Mouse (Mus musculus) activated CD4-positive, CD25-positive, alpha-beta regulatory T cell, adult 4 months (primary cell): ENCODE results near the gene Cwc27. TPM values are rescaled to one million over a fixed set of nuclear protein-coding genes. Genes with fewer than 3 reads are reported as not detected.

Source experiments
- ATAC-seq: one replicate; pipeline ENCODE4 v1.8.0; 2017
- polyA plus RNA-seq, 2 experiments: library from polyadenylated mRNA; unstranded; fragments of 100-300 nt; shearing (Covaris generic); gene quantifications; one replicate each; pipeline ENCODE4 v1.2.1; 2017

The Cwc27 gene
- polyA plus RNA-seq, 2 experiments from 2014 or later: 30.6 to 31.8 TPM

- no peak for ATAC-seq
Measured at GRCm38 (mm10) chr13:104645778-104646425, 171.0 kb downstream of the Cwc27 start.

- peak; percentile 66 for ATAC-seq
Measured at GRCm38 (mm10) chr13:104644185-104644584, 172.8 kb downstream of the Cwc27 start.

- ATAC-seq: no peak
Measured at GRCm38 (mm10) chr13:104640694-104641454, 176.1 kb downstream of the Cwc27 start.

GRCm38 (mm10) chr13:104638988-104639387 is 178.0 kb downstream of the Cwc27 start:
- no peak for ATAC-seq

DNA sequence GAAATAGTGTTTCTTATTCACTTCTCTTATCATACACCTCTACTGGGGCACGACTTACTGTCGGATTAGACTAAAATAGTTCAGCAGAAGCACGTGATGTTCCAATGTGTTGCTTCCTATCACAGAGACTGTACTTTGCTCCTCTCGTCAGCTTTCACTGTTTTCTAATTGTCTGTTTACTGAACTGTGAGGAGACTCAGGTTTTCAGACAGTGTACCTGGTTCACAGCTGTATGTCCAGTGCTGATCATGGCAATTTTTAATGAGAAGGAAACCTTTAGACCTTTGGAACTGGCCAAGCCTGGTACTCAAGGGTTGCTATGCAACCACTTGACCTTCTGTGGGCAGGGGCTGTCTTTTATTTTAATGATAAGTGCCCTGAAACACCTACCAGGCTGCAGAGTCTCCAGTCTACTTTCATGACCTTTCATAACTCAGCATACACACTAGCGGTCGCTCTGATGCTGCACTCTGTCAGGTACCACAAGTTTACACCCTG is 180.9 kb downstream of the Cwc27 start:
- ATAC-seq: peak; percentile 52

- ATAC-seq: no peak
Measured at GRCm38 (mm10) chr13:104634708-104635107, 182.2 kb downstream of the Cwc27 start.

DNA sequence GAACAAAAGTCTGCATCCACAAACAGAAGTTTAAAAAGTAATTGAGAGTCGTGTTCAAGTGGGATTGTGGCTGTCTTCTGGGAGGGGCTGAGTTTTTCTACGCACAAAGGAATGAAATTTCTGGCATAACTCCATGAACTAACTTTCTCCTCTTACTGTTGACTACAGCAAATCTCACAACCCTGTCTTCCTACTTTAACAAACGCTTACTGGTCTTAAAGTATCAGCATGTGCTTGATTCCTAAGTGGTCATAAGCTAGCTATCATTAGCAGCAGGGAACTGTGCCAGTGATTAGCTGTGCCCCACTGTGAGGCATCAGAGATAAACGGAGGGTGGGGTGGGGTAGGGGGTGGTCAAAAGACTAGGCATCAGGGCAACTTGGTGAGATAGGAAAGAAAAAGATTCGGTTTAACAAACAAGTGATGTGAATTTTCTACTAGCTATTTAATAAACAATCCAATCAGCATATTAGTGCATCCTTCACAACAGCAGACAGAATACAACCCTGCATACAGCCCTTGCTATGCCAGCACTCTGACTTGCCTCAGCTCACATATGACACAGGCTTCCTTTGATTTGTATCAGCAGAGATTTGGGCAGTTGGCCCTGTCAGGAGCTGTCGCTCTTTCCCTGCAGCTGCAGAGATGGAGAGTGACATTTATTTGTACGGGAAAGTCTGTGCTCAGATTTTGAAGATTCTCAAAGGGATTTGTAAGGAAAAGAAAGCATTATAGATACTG is 184.3 kb downstream of the Cwc27 start:
- no peak for ATAC-seq

DNA sequence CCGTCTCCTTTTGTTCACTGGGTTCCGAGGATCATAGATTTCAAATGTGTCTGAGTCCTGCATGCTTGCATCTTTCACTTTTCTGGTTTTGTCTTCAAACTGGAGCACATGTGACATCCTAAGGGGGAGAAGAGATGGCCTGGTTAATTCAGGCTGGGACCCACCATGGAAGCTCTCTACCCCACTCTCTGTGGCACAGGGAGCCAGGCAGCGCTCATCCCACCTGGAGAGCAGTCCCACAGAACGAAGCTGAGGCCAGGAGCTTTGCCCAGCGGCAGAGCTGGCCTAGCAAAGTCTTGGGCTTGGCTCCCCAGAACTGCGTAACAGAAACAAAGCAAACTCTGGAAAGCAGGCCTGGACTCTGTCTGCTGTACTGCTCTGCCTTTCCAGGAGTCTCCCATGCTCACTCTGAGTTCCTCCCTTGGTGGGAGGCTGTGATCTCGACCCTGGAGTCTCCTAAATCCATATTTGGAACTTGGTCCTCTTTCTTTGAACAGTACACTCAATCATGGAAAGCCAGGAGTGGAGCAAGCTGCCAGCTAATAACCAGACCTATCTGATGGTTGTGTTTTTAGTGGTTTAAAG is 185.2 kb downstream of the Cwc27 start:
- ATAC-seq: no peak

- peak; percentile 21 for ATAC-seq
Measured at GRCm38 (mm10) chr13:104630808-104631207, 186.1 kb downstream of the Cwc27 start.

DNA sequence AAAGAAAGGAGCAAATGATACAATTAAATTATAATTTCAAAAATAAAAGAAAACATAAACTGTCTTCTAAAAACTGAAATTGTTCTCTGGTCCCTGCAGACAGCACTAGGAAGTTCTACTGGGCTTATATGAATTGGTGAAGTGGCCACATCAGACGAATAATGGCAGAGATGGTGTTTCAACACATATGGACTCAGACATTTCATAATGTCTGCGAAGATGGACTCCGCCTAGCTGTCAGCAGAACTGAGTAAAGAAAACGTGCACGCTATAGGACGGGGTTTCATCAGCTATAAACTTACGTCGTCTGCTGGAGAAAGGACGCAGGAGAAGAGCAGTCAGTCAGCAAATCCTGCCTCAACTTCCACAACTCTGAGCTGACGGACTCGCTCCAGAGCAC is 187.3 kb downstream of the Cwc27 start:
- ATAC-seq: no peak

- no peak for ATAC-seq
Measured at GRCm38 (mm10) chr13:104628019-104628418, 188.9 kb downstream of the Cwc27 start.

DNA sequence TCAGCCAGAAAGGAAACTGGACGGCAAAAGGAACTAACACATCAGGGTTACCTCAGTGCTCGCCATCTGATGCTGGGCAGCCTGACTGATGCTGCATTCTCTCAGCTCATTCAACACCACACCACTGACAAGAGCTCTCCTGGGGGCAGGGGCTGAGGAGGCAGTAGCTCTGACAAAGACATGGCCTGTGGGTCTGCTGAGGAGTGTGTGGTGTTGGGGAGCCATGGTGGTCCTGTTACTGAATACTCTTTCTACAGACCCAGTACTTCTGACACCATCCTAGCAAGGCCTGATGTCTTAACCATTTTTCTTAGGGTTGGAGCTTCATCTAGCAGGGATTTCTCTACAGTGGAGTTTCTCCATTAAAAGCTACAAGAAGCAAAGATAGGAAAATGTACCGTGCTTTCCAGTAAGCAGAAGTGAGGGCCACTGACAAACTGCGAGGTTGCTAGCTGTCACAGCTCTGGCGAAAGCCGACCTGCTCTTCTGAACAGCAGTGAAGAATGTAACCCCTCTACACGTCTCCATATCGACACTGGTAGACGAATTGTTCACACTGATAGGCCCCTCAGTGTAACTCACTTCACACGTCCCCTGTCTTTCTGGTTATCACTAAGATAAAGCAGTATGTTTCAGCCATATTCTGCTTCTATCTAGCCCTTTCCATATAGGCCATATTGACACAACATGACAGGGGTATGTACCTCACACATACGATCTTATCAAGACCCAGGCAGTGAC is 189.6 kb downstream of the Cwc27 start:
- ATAC-seq: peak; percentile 30

GRCm38 (mm10) chr13:104623130-104623891 is 193.6 kb downstream of the Cwc27 start:
- ATAC-seq: peak; percentile 40

GRCm38 (mm10) chr13:104622102-104622743 is 194.7 kb downstream of the Cwc27 start:
- ATAC-seq: peak; percentile 46

DNA sequence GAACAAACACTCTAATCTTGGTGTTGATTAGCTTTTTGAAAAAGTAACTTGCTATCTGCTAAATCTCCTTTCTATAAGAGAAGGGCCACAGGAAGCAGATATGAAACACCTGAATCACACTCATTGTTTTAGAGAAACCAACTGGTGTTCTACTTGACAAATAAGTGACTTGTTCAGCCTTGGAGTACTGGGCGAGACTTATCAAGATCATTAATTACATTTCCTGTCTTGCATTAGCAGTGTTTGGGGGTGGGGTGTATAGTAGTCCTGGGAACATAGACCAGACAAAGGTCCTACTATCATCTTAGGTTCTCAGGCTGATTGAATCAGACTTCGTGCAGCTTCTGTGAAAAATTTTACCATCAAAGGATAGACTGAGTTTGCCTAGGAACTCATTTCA is 196.5 kb downstream of the Cwc27 start:
- ATAC-seq: peak; percentile 33

DNA sequence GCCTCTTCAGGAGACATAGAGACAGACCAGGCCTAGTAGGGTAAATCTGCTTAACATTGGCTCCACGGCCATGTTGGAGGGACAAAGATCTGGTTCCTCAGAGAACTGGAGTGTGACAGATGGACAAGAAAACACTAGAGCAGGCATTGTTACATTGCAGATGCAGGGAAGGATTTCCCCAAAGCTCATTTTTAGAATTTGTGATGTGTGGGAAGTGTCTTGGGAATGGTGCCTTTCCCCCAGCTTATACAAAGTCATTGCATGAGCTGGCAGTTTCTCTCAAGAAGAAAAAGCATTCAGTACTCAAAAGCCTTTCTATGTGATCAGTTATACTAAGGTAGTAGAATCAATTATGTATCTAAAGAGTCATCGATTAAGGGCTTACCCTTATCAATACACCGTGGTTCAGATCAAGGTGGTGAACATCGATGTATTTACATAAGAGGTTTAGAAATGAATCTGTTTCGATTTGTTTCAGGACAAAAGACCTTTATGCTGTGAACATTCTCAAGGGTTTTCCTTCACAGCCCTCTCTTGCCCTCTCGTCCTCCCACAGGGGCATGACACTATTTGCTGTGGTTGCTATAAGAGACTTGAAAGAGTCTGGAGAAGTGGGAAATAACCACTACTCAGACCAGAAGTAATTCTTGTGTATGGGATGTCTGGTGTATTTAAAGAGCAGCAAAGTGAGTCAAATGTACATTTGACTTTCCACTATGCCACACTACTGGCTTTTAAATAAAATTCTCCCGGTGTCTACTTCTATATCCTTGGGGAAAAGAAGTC is 197.2 kb downstream of the Cwc27 start:
- ATAC-seq: peak; percentile 9

GRCm38 (mm10) chr13:104617201-104617600 is 199.7 kb downstream of the Cwc27 start:
- peak; percentile 46 for ATAC-seq

GRCm38 (mm10) chr13:104615999-104616810 is 200.7 kb downstream of the Cwc27 start:
- ATAC-seq: no peak

DNA sequence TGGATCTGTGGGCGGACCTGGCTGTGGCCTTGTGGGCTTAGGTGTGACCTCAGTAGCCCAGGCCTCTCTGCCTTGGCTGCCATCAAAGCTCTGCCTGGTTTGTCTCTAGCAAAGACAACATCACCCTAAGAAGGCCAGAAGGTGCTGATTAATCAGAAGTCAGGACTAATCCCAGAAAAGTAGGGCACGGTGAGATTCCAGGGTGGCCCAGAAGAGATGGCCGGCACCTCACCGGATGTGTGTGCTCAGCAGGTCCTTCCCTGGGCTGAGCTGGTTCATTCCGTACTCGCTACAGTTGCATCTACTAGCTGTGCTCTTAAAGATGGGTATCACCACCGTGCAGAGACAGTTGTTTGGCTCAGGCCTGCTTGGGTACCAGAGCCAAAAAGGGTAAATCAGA is 201.8 kb downstream of the Cwc27 start:
- no peak for ATAC-seq
